Mouse (Mus musculus) ovary, adult 10 weeks (tissue): ENCODE measurements around the gene Tbc1d2b. TPM values are rescaled to one million over a fixed set of nuclear protein-coding genes. Genes with fewer than 3 reads are reported as not detected.

Experiments
- polyA plus RNA-seq: library from polyadenylated mRNA; stranded (reverse); fragments of 350-450 nt; fragmentation: Illumina TruSeq; extraction: RNeasy Lipid Tissue Mini Kit (QIAGEN cat#74804); gene quantifications from one replicate; pipeline ENCODE4 v1.2.3, GENCODE M21; 2014

Tbc1d2b gene
- 13.5 TPM for polyA plus RNA-seq

GRCm38 (mm10) chr9:90270193-90270943 lies at the start of gene Tbc1d2b:
Tbc1d2b (minus strand) TSS chr9:90270804.

GRCm38 (mm10) chr9:90162926-90163748 lies 107.5 kb downstream of the Tbc1d2b start, which contains the start of gene Adamts7:
Adamts7 (plus strand) TSS chr9:90163069.

Other genes with a start within 250 kb of the Tbc1d2b start
- 182 TPM for gene Ctsh, start 216.7 kb downstream of the Tbc1d2b start, polyA plus RNA-seq
- 811 TPM for gene Morf4l1, start 156.0 kb downstream of the Tbc1d2b start, polyA plus RNA-seq
- 1.6 TPM for gene Adamts7, start 107.7 kb downstream of the Tbc1d2b start, polyA plus RNA-seq